Mouse (Mus musculus): Measurements from ENCODE around the gene Trnp1.

Trnp1 gene

DNA sequence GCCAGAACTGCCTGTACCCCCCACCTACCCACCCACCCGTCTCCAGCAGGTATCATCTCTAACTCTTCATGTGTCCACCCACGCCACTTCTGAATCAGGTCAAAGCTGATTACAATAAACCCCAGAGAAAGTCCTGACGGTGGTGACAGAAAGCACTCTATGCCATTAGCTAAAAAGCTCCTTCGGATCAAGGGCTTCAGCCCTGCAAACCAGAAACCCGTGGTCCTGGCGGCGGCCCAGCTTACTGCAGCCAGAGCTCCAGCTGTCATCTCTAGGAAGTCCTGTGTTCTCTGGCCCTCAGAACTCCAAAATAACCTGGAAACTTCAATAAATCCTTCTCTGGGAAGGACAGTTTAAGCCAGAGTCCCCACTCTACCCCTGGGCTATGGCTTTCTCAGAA is 2.6 kb downstream of the Trnp1 start:
- peak; percentile 40 to 59 for DNase-seq (ENCODE audit: inconsistent age in 2 of 2, low spot score in 1 of 2)

DNA sequence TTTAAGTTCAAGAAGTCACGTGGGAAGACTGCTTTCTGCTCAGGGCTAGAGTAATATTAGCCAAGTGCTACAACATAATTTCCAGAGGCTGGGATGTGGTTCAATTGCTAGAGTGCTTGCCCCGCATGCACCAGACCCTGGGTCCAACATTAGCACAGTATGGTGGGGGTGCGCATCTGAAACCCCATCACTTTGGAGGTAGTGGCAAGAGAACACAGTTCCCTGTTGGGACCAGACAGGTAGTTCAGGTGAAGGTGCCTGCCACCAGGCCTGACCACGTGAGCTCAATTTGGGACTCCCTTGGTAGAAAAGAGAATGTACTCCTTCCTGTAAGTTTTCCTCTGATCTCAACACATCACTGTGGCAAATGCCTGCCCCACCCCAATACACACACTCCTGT is 3.5 kb downstream of the Trnp1 start:
- no peak for DNase-seq (ENCODE audit: inconsistent age in 2 of 2, low spot score in 1 of 2)

DNA sequence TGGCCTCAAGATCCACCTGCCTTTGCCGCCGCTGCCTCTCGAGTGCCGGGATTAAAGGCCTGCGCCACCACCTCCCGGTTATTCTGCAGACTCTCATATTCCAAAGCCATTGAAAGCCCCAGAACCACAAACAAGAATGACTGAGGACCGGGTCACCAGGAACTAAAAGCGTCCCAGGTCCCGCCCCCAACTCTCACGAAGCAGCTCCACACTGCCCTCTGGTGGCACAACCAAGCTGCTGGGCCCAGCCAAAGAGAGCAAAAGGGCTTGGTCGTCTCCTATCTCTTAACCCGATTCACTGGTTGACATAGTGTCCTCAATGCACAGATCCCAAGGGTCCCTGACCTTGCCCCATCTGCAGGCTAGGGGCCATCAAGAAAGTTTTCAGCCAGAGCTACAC is 3.9 kb downstream of the Trnp1 start:
- peak; percentile 92 to 97 for DNase-seq (ENCODE audit: inconsistent age in 2 of 2, low spot score in 1 of 2)

DNA sequence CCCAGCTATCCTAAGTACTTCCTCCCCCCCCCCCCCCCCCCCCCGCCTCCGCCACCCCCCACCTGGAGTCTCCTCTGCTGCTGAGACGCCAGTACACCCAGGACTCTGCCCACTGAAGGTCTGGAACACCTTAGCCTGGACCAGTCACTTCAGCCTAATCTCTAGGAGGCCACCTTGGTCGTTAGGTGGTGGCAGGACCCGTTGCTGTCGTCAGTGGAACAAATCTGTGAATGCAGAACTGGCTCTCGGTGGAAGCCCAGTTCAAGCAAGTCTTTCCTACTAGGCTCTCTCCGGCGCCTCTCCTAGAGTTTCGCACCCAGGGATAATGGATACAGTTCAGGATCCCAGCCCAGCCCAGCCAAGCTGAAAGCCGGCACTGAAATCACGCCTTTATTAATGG is 4.5 kb downstream of the Trnp1 start:
- peak in 1 of 2 experiments; percentile 36 for DNase-seq (ENCODE audit: inconsistent age in 2 of 2, low spot score in 1 of 2)

DNA sequence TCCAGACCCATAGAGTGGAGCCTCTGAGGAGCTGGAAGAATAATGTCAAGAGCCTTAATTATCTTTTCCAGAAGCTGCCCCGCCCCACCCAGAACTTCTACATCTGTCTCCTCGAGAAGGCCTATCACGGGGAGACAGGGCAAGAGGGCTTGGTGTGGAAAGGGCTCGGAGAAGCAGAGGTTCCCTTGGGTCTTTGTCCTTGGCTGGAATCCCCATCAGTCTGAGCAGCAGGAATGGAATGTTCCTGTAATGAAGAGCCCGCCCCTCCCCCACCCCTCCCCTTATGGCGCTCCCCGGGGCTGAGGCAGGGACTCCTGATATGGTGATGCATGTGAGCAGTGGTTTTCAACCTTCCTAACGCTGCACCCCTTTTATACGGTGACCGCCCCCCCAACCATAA is 6.5 kb downstream of the Trnp1 start:
- DNase-seq (ENCODE audit: inconsistent age in 2 of 2, low spot score in 1 of 2) = peak; percentile 57 to 74

DNA sequence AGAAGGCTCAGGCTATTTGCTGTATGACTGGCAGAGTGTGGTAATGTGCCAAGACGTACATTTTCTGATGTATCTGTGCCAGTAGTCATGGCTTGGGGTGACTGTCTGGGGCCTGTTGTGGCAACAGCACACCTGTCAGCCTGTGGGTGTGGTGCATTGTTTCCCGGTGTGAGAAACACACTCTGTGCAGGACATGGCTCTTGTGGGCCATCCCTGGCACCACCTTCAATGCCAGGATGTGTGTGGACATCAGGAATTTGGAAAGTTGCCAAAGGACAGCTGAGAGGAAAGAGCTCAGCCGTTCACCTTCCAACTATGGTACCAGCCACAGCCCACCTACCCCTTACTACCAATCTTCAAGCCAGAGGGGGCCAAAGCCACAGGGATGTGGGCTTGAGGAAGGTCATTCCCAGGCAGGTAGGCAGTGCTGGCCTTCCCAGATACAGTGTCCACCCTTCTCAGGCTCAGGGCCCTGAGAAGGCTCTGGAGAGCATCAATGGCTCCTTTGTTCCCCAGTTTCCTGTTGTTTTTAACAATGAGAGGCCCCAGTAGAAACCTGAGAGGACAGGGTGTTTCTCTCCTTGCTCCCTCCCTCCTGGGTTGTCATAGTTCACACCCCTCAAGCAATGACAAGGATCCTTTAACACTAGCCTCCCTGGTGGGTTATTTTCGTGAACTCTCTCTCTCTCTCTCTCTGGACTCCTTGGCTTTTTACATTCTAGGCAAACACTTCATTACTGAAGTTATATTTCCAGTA is 8.7 kb downstream of the Trnp1 start:
- no peak for DNase-seq (ENCODE audit: inconsistent age in 2 of 2, low spot score in 1 of 2)

DNA sequence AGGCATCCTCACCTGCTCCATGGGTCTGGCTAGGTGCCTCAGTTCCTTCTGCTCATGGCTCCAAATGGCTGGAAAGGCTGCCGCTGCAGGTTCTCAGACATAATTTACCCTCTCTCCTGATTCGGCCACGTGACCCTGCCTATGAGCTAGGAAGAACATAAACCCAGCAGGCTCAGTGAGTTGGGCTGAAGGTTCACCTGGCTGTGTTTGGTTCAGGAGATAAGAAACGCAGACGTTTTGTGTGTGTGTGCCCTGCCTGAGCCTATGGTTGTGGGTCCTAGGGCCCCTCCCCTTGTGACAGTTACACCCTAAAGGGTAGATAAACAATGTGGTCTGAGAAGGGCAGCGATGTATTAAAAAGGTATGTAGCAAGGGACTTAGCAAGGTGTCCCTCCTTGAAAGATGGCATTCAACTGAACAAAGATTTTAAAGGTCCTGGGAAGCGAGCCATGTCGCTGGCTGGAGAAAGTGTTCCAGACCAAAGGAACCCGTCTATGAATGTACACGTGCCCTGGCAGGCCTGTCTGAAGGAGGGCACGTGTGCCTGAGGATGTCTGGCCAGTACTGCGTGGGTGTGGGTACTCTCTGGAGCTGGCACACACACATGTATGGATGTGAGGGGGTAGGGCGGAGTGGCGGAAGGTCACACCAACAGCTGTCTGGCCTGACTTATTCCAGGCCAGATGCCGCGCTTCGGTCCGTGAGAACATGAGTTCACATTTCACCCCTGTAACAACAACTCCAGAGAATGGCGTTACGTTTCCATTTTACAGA is 9.5 kb downstream of the Trnp1 start:
- DNase-seq (ENCODE audit: inconsistent age in 2 of 2, low spot score in 1 of 2) = no peak

DNA sequence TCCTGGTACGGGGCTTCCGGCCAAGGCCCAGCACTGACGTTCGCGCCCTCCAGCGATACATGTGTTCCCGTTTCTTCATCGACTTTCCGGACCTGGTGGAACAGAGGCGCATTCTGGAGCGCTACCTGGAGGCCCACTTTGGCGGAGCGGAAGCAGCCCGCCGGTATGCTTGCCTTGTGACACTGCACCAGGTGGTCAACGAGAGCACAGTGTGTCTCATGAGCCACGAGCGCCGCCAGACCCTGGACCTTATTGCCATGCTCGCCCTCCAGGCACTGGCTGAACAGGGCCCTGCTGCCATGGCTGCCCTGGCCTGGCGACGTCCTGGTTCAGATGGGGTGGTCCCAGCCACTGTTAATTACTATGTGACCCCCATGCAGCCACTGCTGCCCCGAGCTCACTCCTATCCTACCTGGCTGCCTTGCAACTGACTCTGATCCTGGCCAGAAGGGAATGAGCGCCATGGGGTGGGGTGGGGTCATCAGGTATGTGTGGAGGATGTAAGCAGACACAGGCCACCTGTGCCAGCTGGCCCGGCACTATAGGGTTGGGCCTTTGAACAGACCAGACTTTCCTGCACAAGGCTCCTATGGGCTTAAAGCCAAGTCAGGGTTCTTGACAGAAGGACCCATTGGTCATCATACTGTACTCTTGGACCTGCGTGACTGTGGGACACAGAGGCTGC is 11.5 kb downstream of the Trnp1 start:
- DNase-seq (ENCODE audit: inconsistent age in 2 of 2, low spot score in 1 of 2) = no peak

DNA sequence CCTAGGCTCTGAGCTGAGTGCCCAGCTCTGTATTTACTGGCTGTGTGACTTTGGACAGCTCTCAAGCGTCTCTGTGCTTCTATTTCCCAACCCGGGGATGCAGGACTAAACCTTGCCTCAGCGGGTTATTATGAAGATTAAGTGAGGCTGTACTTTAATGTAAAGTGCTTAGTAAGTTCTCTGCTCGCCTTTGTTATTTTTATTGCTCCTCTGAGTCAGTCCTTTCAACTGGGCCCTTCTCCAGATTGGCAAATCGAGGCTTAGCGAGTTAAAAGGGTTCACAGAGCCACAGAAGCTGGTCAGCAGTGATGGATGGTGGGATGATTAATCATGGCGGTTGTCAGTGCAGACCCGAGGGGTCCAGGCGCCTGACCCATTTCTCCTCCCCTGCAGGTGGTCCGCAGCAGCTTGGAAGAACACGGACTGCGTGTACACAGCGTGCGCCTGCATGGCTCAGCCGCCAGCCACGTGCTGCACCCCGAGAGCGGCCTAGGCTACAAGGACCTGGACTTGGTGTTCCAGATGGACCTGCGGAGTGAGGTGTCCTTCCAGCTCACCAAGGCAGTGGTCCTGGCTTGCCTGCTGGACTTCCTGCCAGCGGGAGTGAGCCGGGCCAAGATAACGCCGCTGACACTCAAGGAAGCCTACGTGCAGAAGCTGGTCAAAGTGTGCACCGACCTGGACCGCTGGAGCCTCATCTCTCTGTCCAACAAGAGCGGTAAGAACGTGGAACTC is 12.5 kb downstream of the Trnp1 start:
- DNase-seq (ENCODE audit: inconsistent age in 2 of 2, low spot score in 1 of 2) = no peak

DNA sequence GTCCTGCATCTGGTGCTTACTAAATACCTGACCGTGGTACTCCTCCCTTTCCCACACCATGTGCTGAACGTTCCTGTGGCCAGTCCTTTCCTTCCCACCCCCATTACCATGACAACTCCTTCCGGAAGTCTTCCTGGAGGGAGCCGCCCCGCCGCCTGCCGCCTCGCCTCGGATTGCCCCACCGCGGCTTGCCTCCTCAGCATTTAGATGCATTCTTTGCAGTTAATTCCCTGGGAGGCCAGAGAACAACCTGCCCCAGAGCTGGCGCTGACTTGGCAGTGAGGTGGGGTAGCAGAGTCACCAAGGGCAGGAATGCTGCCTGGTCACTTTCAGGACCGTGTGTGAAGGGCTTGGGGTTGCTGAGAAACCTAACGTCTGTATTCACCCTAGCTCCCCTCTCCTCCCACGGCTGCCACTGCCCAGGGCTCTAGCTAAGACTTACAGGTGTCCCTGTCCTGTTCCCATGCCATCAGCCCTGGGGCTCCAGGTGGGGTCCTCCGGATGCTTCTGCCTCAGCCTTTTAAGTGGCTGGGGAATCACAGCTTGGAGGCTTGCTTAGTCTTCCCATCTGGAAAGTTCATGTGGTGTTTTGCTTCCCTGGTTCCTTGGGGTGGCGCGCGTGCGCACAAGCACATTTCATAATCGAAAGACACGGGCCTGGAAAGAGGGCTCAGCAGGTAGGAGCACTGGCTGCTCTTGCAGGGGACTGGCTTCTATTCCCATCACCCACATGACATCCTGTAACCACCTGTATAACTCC is 13.9 kb downstream of the Trnp1 start:
- peak; percentile 50 to 59 for DNase-seq (ENCODE audit: inconsistent age in 2 of 2, low spot score in 1 of 2)

DNA sequence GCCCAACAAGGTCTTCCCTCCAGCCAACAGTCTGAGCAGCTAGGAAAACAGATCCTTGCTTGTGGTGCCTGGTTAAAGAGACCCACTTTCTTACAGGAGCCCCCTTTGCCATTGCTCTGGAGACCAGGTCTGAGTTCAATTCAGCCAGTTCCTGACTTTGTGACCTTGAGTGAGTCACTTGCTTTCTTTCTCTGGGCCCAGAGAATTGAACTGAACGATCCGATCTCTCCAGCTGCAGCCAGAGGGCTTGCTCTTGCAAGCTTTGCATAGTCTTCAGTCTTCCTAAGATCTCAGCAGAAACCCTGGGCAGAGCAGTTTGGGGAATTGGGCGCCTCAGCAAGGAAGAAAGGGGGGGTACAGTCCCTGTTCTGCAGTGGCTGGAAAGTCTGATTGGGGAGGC is 15.9 kb downstream of the Trnp1 start:
- DNase-seq (ENCODE audit: inconsistent age in 2 of 2, low spot score in 1 of 2) = peak; percentile 57 to 67

DNA sequence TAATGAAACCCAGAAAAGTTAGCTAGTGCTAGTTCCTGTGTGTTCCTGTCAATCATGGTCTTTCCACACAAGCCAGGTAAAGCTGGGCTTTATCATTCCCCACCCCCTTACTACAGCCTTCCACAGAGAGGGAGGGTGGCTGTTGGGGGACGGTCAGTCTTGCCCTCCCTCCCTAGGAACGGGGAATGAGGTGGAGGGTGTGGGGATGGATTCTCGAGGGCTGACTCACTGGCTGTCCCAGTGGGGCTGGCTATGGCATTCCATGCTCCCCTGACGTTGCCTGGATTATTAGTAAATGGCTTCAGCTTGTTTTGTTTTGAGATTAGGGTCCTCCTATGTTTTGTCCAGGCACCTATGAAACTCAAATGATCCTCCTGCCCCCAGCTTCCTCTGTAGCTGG is 16.9 kb downstream of the Trnp1 start:
- peak; percentile 60 to 73 for DNase-seq (ENCODE audit: inconsistent age in 2 of 2, low spot score in 1 of 2)

DNA sequence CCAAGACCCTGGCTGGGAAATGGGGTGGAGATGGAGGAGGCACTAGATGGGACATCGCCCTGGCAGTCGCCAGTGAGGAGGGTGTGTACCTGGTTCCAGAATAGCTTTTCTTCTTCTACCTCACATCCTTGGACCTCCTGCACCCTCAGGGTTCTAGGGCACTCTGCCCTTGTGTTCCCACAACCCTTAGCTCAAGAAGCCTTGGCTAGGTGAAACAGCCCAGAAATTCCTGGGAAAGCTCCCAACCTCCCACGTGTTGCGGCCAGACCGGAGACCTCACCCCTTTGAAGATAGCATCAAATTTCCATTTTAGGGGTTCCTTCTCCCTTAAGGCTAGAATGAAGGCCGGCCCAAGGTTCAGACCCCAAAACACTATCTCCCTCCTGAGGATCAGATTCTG is 17.6 kb downstream of the Trnp1 start:
- DNase-seq (ENCODE audit: inconsistent age in 2 of 2, low spot score in 1 of 2) = no peak

DNA sequence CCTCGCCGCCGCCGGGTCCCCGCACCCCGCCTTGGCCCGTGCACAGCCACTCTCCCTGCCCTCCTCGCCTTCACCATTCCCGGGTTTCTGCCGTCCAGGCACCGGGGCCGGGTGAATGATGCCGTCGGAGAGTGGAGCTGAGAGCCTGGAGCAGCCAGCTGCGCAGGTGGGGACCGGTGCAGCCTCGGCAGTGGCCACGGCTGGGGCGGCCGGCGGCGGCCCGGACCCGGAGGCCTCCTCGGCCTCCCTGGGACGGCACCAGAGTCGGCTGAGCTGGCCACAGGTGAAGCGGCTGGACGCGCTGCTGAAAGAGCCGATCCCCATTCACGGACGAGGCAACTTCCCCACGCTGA is 18.2 kb downstream of the Trnp1 start:
- no peak for DNase-seq (ENCODE audit: inconsistent age in 2 of 2, low spot score in 1 of 2)

DNA sequence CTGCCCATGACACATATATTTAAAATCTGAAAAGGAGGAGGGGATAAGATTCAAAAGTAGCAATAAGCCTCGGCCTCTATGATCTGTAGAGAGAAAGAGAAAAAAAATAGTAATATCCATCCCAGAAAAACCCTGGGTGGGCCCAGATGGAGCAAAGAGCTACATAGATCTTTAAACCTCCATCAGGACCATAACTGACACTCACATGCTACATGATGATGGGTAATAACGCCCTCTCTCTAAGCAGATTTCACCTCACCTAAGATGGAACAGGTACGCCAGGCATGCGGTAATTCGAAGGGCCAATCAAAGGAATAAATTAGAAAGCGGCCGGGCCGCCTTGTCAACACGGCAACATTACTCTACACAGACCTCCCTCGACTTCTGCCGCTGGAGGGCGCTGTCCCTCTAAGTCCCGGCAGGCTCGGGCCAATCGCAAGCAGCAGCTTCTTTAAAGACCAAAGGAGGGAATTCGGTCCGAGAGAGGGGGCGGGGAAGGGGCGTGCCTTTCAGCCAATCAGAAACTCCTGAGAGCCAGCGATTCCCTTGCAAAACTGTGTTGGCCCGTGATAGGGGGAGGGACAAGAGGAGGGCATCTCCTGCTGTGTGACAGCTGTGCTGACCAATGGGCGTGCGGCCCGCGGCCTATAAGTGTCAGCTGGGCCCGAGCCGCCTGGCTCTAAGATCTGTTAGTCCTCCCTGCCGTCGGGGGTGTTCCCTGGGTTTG is 18.7 kb downstream of the Trnp1 start, which contains the start of gene Tent5b:
Tent5b (plus strand) TSS at position 675 of the 727 bp plus-strand sequence.
- peak; percentile 99 to 100 for DNase-seq (ENCODE audit: inconsistent age in 2 of 2, low spot score in 1 of 2)

DNA sequence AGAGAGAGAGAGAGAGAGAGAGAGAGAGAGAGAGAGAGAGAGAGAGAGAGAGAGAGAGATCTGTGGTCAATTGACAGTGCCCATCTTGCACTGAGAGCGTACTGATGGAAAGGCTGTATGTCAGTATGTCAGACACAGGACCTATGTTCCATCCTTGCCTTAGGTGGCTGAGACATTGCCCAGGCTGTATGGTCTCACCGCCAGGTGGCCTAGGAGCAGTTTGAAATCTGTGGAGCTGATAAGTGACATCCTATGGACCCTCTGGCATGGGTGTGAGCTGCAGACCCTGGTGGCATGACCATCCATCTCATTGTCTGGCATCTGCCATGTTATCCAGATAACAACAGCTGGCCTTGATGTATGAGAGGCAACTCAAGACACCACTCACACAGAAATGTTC is 24.5 kb downstream of the Trnp1 start:
- DNase-seq (ENCODE audit: inconsistent age in 2 of 2, low spot score in 1 of 2) = no peak

DNA sequence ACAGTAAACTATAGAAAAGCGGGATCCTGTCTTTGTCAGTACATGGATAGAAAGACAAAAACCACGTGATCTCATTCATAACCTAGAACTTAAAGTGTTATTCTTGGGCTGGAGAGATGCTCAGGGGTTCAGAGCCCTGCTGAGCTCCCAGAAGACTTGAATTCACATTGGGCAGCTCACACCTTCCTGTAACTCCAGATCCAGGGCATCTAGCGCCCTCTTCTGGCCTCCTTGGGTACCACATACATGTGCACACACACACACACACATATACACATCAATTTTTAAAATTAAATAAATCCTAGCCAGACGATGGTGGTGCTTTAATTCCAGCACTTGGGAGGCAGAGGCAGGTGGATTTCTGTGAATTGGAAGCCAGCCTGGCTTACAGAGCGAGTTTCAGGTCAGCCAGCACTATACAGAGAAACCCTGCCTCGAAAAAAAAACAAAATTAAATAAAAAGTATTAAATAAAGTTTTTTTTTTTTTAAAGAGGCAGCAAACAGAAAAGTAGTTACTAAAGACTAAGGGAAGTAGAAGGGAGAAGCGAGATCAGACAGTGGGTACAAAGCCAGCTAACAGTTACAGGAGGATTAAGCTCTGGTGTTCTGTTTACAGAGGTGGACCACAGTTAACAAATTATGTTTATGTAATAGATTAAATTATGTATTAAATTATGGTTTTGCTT is 27.1 kb downstream of the Trnp1 start:
- DNase-seq (ENCODE audit: inconsistent age in 2 of 2, low spot score in 1 of 2) = no peak

DNA sequence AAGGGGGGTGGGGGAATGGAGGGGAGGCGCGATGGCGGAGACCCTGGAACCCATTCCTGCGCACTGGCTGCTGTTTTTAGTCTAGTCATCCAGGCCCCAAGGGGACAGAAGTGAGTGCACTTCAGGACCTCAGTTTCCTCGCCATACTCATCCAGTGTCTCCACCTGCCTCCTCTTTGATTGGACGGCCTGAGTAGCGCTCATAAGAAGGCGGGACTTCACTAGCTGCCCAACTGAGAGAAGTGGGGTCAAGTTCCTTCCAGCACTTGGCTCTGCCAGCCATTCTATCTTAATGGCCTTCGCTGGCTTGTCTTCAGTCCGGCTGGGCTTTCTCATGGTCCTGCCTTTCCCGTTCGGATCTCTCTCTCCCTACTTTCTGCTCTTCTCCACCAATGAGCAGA is 29.2 kb downstream of the Trnp1 start:
- peak in 1 of 2 experiments; percentile 47 for DNase-seq (ENCODE audit: inconsistent age in 2 of 2, low spot score in 1 of 2)

DNA sequence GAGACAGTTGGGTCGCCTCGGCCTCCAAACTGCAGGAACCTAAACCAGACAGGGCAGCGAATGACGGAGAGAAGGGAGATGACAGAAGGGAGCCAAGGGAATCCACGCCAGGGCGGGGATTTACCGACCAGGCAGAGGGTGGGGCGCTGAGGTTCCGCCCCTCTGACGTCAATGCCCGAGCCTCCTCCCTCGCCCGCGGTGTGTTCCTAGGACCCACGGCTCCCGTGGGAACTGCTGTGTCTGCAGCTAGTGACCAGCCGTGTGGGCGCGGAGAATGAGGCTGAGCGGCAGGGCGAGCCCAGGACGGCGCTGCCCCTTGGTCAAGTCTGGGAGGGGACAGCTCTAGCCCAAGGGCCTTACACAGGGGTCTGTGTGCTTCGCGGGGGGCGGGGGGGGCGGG is 30.3 kb downstream of the Trnp1 start:
- peak; percentile 90 to 94 for DNase-seq (ENCODE audit: inconsistent age in 2 of 2, low spot score in 1 of 2)

All from adrenal gland, adult (tissue).